Mouse (Mus musculus) cortical plate, adult 2 months (tissue): ENCODE data around the gene Snrk.

Source experiments
- CTCF ChIP-seq: fragments of 200-500 bp; IDR thresholded peaks from 2 replicates; pipeline ENCODE4 v1.5.1; 2011; ENCODE audit warnings: mild to moderate bottlenecking, control low read depth, low read length; ENCODE audit not compliant: insufficient read depth; ENCODE audit errors: extremely low read depth
- POLR2A ChIP-seq: fragments of 200-500 bp; IDR thresholded peaks from 2 replicates; pipeline ENCODE4 v1.6.1; 2011; ENCODE audit warnings: mild to moderate bottlenecking, low read length, control low read depth; ENCODE audit not compliant: insufficient read depth; ENCODE audit errors: extremely low read depth

DNA sequence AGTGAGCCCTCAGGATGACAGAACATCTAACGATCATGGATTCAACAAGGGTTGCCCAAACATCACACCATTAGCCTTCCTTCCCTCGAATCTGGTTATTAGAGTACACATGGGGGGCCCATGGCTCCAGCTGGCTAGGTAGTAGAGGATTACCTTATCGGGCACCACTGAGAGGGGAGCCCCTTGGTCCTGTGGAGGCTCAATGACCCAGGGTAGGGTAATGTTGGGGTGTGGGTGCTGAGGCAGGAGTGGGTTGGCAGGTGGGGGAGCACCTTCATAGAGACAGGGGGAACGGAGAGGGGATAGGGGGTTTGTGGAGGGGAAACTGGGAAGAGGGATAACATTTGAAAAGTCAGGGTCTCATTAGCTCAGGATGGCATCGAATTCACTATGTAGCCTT lies 6.1 kb upstream of the Snrk start:
- TF ChIP-seq POLR2A (no peak), CTCF (no peak)
